Mouse (Mus musculus) gastrocnemius, postnatal 10 days (tissue): ENCODE measurements around the gene Socs1. TPM values are rescaled to one million over a fixed set of nuclear protein-coding genes. Genes with fewer than 3 reads are reported as not detected.

Experiments
- DNase-seq: peaks from one replicate; pipeline ENCODE4 v3.0.0; 2021; ENCODE audit warnings: mixed read lengths
- total RNA-seq, 2 experiments: library from RNA; stranded (reverse); gene quantifications; 2 replicates each; pipeline ENCODE4 v1.2.3; 2021

The Socs1 gene
- total RNA-seq, 2 experiments from 2014 or later, result 1.1 to 2.2 TPM

- no peak for DNase-seq
Observed at GRCm38 (mm10) chr16:10763540-10764264, 21.6 kb downstream of the Socs1 start.

- no peak for DNase-seq
Observed at GRCm38 (mm10) chr16:10762569-10763180, 22.7 kb downstream of the Socs1 start.

- DNase-seq, result no peak
Observed at GRCm38 (mm10) chr16:10761182-10761581, 24.2 kb downstream of the Socs1 start.

- no peak for DNase-seq
Observed at GRCm38 (mm10) chr16:10756168-10756567, 29.2 kb downstream of the Socs1 start.

- DNase-seq, result no peak
Observed at GRCm38 (mm10) chr16:10754521-10755296, 30.6 kb downstream of the Socs1 start.

- DNase-seq, result peak; percentile 51
Observed at GRCm38 (mm10) chr16:10749824-10750223, 35.5 kb downstream of the Socs1 start.

- DNase-seq, result no peak
Observed at GRCm38 (mm10) chr16:10749226-10749625, 36.1 kb downstream of the Socs1 start.

GRCm38 (mm10) chr16:10741082-10741481 is 44.3 kb downstream of the Socs1 start:
- DNase-seq, result no peak

GRCm38 (mm10) chr16:10739854-10740398 is 45.4 kb downstream of the Socs1 start:
- DNase-seq, result peak; percentile 31

GRCm38 (mm10) chr16:10738866-10739265 is 46.5 kb downstream of the Socs1 start:
- DNase-seq, result no peak

- DNase-seq, result no peak
Observed at GRCm38 (mm10) chr16:10737571-10737970, 47.8 kb downstream of the Socs1 start.

- DNase-seq, result no peak
Observed at GRCm38 (mm10) chr16:10736364-10736763, 49.0 kb downstream of the Socs1 start.

GRCm38 (mm10) chr16:10735781-10736180 is 49.6 kb downstream of the Socs1 start:
- peak; percentile 43 for DNase-seq

- no peak for DNase-seq
Observed at GRCm38 (mm10) chr16:10732421-10732820, 52.9 kb downstream of the Socs1 start.

Other genes starting within 250 kb of the Socs1 start
- 10 to 100 TPM; 26.8 to 30.3 TPM for gene Dexi, start 242.5 kb downstream of the Socs1 start, total RNA-seq
- 10 to 100 TPM; 24.5 to 25.8 TPM for gene Clec16a, start 240.2 kb downstream of the Socs1 start, total RNA-seq
- gene Tnp2, start 3.1 kb upstream of the Socs1 start, total RNA-seq, result not detected
- not detected for gene Prm3, start 5.4 kb upstream of the Socs1 start, total RNA-seq
- gene Prm2, start 10.6 kb upstream of the Socs1 start, total RNA-seq, result not detected
- not detected for gene Prm1, start 20.3 kb upstream of the Socs1 start, total RNA-seq
- gene Gm11172, start 27.4 kb upstream of the Socs1 start, total RNA-seq, result not detected
- 1 to 10 TPM; 1.6 TPM for gene Rmi2, start 49.5 kb upstream of the Socs1 start, total RNA-seq